In the genomic region with DNA sequence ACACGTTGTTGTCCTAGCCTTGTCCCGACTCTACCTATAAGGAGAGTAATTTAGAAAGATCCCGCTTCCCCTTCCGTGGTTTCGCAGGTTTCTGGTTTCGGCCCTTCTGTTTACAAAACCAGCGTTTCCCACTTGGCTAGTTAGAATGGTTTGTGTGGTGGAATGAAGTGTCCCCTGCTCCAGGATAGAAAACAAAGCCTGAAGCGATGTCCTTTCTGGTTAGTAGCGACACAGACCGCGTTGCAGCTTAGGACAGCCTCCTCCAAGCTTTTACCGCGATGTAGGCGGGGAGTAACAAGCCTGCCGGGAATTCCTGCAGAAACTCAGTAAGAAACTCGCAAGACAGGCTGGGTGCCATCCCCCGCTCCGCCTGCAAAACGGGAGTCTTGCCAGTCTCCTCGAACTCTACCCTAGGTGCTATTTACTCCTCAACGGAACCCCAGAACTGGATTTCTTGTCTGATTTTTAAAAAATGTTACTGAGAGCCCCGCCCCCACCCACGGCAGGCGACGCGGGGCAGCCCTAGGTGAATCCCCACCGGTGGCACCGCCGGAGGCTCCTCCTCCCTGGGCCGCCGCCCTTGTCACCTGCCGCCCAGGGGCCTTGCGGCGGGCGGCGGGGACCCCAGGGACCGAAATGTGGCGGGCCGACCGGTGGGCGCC, we compare ENCODE assay signal across 8 mouse cellular contexts. TPM values are rescaled to one million over a fixed set of nuclear protein-coding genes. Genes with fewer than 3 reads are reported as not detected.
DNase-seq lines count a peak whose midpoint lies in the region; ATAC-seq and TF ChIP-seq lines count a peak whose summit lies in the region.

A gene (plus strand): TSS at position 382 of the 662 bp plus-strand sequence.

- H3K27ac ChIP-seq in heart, embryonic 10.5 days, result peak within 1 kb of the TSS; percentile 82
- no peak within 1 kb of the TSS for H3K27ac ChIP-seq in liver, embryonic 14.5 days
- H3K27ac ChIP-seq in neural tube, embryonic 12.5 days, result no peak within 1 kb of the TSS

- peak within 1 kb of the TSS; percentile 62 for H3K4me2 ChIP-seq in liver, embryonic 14.5 days (ENCODE audit: low read depth)
- H3K4me2 ChIP-seq in neural tube, embryonic 12.5 days (replicated peaks), result peak within 1 kb of the TSS; percentile 97

- WGBS in heart, embryonic 10.5 days, result 2% methylated on average over 41 of the region's 41 CpGs
- WGBS in liver, embryonic 14.5 days (ENCODE audit: insufficient replicate concordance), result under 1% methylated on average over 41 of the region's 41 CpGs
- under 1% methylated on average over 41 of the region's 41 CpGs for WGBS in neural tube, embryonic 12.5 days

- no peaks in the 10 kb centered on the region for H3K9me3 ChIP-seq in heart, embryonic 10.5 days
- no peaks in the 10 kb centered on the region for H3K9me3 ChIP-seq in liver, embryonic 14.5 days (ENCODE audit: control insufficient read depth, low read length)
- no peaks in the 10 kb centered on the region for H3K9me3 ChIP-seq in neural tube, embryonic 12.5 days

- no peak for TF ChIP-seq EP300 in liver, embryonic 14.5 days (IDR thresholded peaks at IDR 0.05; ENCODE audit: low read depth)

- peak; percentile 43 to 78 for DNase-seq in adrenal gland, adult (ENCODE audit: inconsistent age in 2 of 2, low spot score in 1 of 2)
- no peak for DNase-seq in adrenal gland, adult 8-10 months
- peak; percentile 28 for DNase-seq in brain, embryonic 18.5 days (ENCODE audit: low read depth, low spot score)
- DNase-seq in heart, embryonic 10.5 days (ENCODE audit: low spot score), result no peak
- peak; percentile 58 for DNase-seq in kidney, adult 9 months
- no peak for DNase-seq in liver, embryonic 14.5 days (ENCODE audit: low read depth in 3 of 3, low spot score in 3 of 3)
- peak; percentile 59 for DNase-seq in urinary bladder, adult 2 months (ENCODE audit: low spot score)

- peaks cover 11% of the 10 kb centered on the region for H3K4me1 ChIP-seq in heart, embryonic 10.5 days
- H3K4me1 ChIP-seq in liver, embryonic 14.5 days (replicated peaks; ENCODE audit: control insufficient read depth in 2 of 2, insufficient read depth in 2 of 2, low read length in 1 of 2), result no peaks in the 10 kb centered on the region
- peaks cover 12% of the 10 kb centered on the region for H3K4me1 ChIP-seq in neural tube, embryonic 12.5 days

- no peak for ATAC-seq in liver, embryonic 14.5 days (ENCODE audit: insufficient read depth)
- no peak for ATAC-seq in neural tube, embryonic 12.5 days (ENCODE audit: low FRiP score, low read depth)

- H3K27me3 ChIP-seq in heart, embryonic 10.5 days (ENCODE audit: insufficient read depth, poor library complexity, severe bottlenecking), result peaks cover 80% of the 10 kb centered on the region
- H3K27me3 ChIP-seq in liver, embryonic 14.5 days (ENCODE audit: control insufficient read depth, insufficient read depth, low read length), result peaks cover 51% of the 10 kb centered on the region
- peaks cover 40% of the 10 kb centered on the region for H3K27me3 ChIP-seq in neural tube, embryonic 12.5 days (replicated peaks)

- peak within 1 kb of the TSS; percentile 84 for H3K4me3 ChIP-seq in heart, embryonic 10.5 days
- peak within 1 kb of the TSS; percentile 43 to 44 for H3K4me3 ChIP-seq in liver, embryonic 14.5 days (ENCODE audit: insufficient read depth in 1 of 2, low read depth in 2 of 2, low read length in 2 of 2)
- peak within 1 kb of the TSS; percentile 45 for H3K4me3 ChIP-seq in neural tube, embryonic 12.5 days

- no peak for TF ChIP-seq CTCF in liver, embryonic 14.5 days (IDR thresholded peaks at IDR 0.05; ENCODE audit: low read depth)

- H3K9ac ChIP-seq in liver, embryonic 14.5 days (replicated peaks), result no peak within 1 kb of the TSS; the same call in 1 of the 2 replicates
- H3K9ac ChIP-seq in neural tube, embryonic 12.5 days, result peak within 1 kb of the TSS; percentile 57

- no peaks in the 10 kb centered on the region for H3K36me3 ChIP-seq in heart, embryonic 10.5 days
- H3K36me3 ChIP-seq in liver, embryonic 14.5 days (replicated peaks; ENCODE audit: control insufficient read depth, insufficient read depth, low read depth), result no peaks in the 10 kb centered on the region
- H3K36me3 ChIP-seq in neural tube, embryonic 12.5 days, result no peaks in the 10 kb centered on the region

RNA-seq across cellular contexts. Expression of the gene that starts here (rescaled TPM):
- total RNA-seq in adrenal gland, adult 8-10 months (2022), result under 1 TPM in 3 of 4 experiments, not detected in 1; 0.17 to 0.22 (median 0.18) TPM
- 0.18 and 0.28 TPM in 2 replicates for polyA plus RNA-seq in heart, embryonic 10.5 days (2016; fragmentation: Nextera tagmentation; extraction: Ambion mirVana)
- polyA plus RNA-seq in liver, embryonic 14.5 days (2012; rRNA removed), result 0.10 and 0.13 TPM in 2 replicates
- polyA plus RNA-seq in liver, embryonic 14.5 days (2014; fragmentation: Nextera tagmentation; extraction: Ambion mirVana), result 0.06 and 0.09 TPM in 2 replicates
- 0.15 and 0.22 TPM in 2 replicates for polyA plus RNA-seq in neural tube, embryonic 12.5 days (2016; fragmentation: Nextera tagmentation; extraction: Ambion mirVana)
- polyA plus RNA-seq in urinary bladder, adult 2 months (2012; rRNA removed), result 6.5 and 8.0 TPM in 2 replicates

Comparison
In these comparisons a context has a peak if more than half of its experiments do, and no peak if none do; other contexts are left out.
1. DNase-seq: peak in adrenal gland, adult (2 of 2), brain, embryonic 18.5 days (single experiment), kidney, adult 9 months (single experiment) and urinary bladder, adult 2 months (single experiment); none in adrenal gland, adult 8-10 months (single experiment), heart, embryonic 10.5 days (single experiment) and liver, embryonic 14.5 days (0 of 3).
2. Peak in every context shown above with its lines, with median percentiles within 50 percentile points of each other: H3K4me3 ChIP-seq.